Mouse (Mus musculus): ENCODE data around the gene Tmem102.

GRCm38 (mm10) chr11:69799394-69800137 lies 5.9 kb downstream of the Tmem102 start:
- TF ChIP-seq POLR2A (IDR thresholded peaks at IDR 0.05; ENCODE audit: borderline replicate concordance, insufficient read depth, low read length) = no peak
- no peak for TF ChIP-seq CTCF (IDR thresholded peaks at IDR 0.05; ENCODE audit: borderline replicate concordance, insufficient read depth, low read depth, low read length)

Measured in cerebellum, adult 2 months (tissue).